Mouse (Mus musculus): ENCODE results near the gene Irak2. TPM values are rescaled to one million over a fixed set of nuclear protein-coding genes. Genes with fewer than 3 reads are reported as not detected.
A peak's percentile ranks its signal among the peaks of the same experiment; 100 is the strongest.
"Not testable (repeated sequence)": the region's sequence is repeated elsewhere in the genome, so short reads cannot be mapped to it uniquely, and the experiment has no call there.

The Irak2 gene
- total RNA-seq, 2 experiments from 2014 or later: 15.0 TPM

- DNase-seq (ENCODE audit: low spot score in 2 of 2): no peak
Measured at GRCm38 (mm10) chr6:113664305-113664704, 26.0 kb downstream of the Irak2 start.

GRCm38 (mm10) chr6:113667611-113668122, 29.4 kb downstream of the Irak2 start:
- DNase-seq (ENCODE audit: low spot score in 2 of 2): no peak

GRCm38 (mm10) chr6:113668287-113669154, 30.3 kb downstream of the Irak2 start:
- no peak for DNase-seq (ENCODE audit: low spot score in 2 of 2)

DNA sequence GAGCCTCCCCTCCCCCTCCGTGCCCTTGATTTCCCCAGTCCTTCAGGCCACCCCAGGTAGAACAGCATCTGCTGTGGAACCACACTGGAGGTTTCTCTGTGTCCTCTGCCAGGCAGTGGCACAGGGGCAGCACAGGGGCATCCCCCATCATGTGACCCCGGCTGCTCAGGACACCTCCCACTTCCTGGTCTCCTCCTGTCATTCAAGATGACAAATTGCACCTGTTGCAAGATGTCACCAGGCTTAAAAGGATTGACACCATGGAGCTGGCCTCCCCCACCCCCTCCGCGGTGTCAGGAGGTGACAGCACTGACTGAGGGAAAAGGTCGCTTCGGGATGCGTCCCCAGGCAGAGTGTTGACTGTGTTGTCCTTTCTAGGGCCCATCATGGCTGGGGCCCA, 31.6 kb downstream of the Irak2 start:
- no peak for DNase-seq (ENCODE audit: low spot score in 2 of 2)

DNA sequence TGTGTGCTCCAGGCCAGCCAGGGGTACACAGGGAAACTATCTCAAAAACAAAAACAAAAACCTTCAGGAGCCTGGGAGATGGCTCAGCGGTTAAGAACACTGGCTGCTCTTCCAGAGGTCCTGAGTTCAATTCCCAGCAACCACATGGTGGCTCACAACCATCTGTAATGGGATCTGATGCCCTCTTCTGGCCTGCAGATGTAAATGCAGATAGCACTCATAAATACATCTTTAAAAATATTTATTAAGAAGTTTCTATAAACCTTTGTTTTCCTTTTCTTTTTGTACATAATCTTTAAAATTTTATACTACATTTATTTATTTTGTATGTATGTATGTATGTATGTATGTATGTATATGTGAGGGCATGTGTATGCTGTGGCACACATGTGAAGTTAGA, 33.8 kb downstream of the Irak2 start:
- not testable (repeated sequence) for DNase-seq (ENCODE audit: low spot score in 2 of 2)

DNA sequence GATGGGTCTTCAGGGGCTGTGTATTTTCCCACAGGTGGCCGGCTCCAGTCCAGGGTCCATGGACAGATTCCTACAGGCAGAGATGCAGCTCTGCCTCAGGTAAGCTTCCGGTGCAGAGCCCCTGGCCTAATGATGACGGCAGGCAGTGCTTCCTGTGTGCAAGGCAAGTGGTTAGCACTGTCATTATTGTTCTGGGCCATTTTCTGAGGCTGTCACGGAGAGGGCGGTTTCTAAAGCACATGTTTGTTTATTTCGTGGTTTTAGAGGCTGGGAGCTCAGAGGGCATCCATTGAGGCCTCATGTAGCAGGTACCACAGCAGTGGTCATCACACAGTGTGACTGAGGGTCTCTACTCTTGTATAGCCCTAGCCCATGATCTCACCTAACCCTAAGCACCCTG, 34.7 kb downstream of the Irak2 start:
- no peak for DNase-seq (ENCODE audit: low spot score in 2 of 2)

- no peak for DNase-seq (ENCODE audit: low spot score in 2 of 2)
Measured at GRCm38 (mm10) chr6:113675234-113675633, 37.0 kb downstream of the Irak2 start.

DNA sequence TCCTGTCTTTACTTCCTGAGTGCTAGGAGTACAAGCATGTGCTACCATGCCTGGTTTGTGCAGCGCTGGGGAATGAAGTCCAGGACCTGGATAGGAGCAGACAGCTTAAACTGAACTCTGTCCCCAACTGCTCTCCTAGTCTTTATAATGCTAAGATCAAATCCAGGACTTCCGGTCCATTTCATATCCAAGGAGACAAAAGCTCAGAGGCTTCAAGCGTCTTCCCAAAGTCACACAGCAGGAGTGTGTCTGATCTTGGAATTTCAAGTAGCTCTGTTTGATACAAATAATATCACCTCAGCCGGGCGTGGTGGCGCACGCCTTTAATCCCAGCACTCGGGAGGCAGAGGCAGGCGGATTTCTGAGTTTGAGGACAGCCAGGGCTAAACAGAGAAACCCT, 37.7 kb downstream of the Irak2 start:
- no peak for DNase-seq (ENCODE audit: low spot score in 2 of 2)

DNA sequence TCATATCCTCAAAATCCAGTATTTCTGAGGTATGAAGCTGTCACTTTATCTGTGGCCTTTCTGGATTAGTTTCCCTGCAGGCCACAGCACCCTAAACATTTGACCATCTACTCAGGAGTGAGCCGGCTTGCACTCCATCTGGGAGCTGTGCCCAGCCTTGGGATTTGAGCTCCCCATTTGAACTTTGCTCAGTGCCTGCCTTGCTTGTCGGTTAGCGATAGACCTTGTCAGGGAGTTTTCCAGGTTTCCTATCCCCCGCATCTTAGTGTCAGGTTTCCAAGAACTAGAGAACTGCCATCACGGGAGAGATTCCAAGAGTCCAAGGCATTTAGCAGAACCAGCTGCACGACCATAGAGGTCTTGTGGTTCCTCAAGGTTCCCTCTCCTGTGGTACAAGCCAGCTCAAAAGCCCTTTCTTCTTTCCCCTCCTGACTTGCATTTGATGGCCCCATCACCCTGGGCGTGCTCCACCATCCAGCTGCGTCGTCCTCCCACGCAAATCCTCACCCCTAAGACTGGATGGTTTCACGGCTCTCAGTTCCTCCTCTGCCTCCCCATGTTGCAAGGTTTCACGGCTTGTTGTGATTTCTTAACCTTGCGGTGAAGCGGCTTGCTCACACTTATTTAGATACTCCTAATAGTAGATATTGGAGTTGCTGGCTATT, 38.9 kb downstream of the Irak2 start:
- no peak for DNase-seq (ENCODE audit: low spot score in 2 of 2)

GRCm38 (mm10) chr6:113678246-113679012, 40.2 kb downstream of the Irak2 start:
- peak in 1 of 2 experiments; percentile 48 for DNase-seq (ENCODE audit: low spot score in 2 of 2)

GRCm38 (mm10) chr6:113679993-113680566, 41.8 kb downstream of the Irak2 start:
- no peak for DNase-seq (ENCODE audit: low spot score in 2 of 2)

DNA sequence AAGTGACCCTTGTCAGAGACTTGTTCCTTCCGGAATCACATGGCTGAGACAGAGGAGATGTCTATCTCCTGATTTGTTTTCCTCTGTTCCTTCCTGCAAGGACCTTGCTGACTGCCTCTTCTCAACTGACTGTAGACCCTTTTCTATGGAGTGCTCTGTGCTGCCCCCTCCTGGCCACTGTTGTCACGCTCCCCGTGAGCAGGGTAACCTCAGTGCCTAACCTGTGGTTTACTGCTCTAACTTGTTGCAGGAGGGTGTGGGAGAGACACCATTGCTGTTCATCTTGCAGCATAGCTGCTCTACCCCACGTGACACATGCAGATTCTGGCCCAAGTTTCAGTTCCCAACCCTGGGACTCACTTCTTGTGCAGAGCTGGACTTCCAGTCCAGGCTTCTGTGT, 43.0 kb downstream of the Irak2 start:
- peak; percentile 81 to 85 for DNase-seq (ENCODE audit: low spot score in 2 of 2)

- DNase-seq (ENCODE audit: low spot score in 2 of 2): no peak
Measured at GRCm38 (mm10) chr6:113683081-113683825, 45.0 kb downstream of the Irak2 start.

GRCm38 (mm10) chr6:113686551-113687125, 48.4 kb downstream of the Irak2 start:
- no peak for DNase-seq (ENCODE audit: low spot score in 2 of 2)

- no peak for DNase-seq (ENCODE audit: low spot score in 2 of 2)
Measured at GRCm38 (mm10) chr6:113690008-113690399, 51.7 kb downstream of the Irak2 start.

DNA sequence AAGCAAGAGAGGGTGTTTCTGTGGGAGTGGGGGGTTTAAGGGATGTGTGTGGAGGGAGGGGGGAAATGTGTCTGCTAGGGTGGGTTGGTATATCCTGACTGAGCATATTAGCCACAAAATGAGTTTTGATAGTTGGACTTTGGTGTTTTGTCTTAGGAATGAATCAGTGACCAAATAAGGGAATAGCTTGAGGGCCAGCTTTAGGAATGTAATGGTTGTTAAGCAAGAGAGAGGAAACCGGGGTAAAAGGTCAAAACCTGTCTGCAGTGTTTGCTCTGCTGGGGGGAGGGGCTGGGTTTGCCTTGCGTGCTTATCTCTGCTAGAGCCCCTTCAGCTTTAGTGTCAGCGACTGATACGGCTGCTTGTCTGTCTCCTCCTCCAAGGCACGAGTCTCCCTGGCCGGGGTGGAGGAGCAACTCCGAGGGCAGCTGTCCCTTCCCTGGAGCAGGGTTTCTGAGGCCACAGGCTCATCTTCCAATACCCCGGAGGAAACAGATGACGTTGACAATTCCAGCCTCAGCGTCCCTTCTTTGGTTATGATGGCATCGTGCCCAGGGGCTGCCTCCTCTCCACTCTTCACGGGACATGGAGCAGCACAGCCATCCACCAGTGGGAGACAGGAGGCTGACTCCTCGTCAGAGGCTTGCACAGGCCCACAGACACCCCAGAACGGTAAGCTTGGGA, 52.3 kb downstream of the Irak2 start:
- DNase-seq (ENCODE audit: low spot score in 2 of 2): no peak

GRCm38 (mm10) chr6:113691084-113691462, 52.8 kb downstream of the Irak2 start:
- no peak for DNase-seq (ENCODE audit: low spot score in 2 of 2)

DNA sequence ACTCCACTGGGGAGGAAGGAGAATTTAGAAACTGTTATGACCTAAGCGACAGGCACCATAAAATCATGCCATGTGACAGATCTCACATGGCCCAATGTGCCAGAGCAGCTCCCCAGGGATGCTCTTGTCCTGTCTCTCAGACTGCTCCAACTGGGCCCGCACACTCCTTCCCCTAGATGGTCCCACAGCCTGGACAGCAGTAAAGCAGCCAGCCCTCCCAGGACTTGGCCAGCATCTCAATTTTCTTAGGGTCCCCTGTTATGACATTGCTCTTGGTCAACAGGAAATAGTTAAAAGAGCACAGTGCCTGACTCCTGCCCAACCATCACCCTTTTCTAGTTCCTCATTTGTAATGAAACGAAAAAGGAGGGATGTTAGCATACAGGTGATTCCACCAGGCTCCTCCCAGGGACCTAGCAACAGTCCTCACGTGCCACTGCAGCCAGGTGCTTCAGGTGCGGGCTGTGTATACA, 54.4 kb downstream of the Irak2 start:
- DNase-seq (ENCODE audit: low spot score in 2 of 2): no peak

DNA sequence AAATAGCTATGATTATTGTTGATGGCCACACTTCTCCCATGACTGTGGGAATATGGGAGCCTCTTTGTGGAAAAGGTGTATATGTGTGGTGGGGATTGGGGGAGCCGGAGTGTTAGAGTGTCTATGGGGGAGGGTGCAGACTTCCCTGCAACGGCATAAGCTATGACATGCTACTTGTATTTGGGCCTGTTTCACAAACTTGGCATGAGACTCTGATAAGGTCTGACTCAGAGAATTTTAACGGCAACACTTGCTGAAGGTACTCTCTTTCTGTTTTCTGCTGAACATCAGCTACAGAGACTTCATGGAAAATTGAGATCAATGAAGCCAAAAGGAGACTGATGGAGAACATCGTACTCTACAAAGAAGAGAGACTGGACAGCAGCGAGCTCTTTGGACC, 55.1 kb downstream of the Irak2 start:
- DNase-seq (ENCODE audit: low spot score in 2 of 2): no peak
